Mouse (Mus musculus) liver, postnatal 0 days (tissue): ENCODE results near the gene Mcl1. TPM values are rescaled to one million over a fixed set of nuclear protein-coding genes. Genes with fewer than 3 reads are reported as not detected.

Source experiments
- ATAC-seq: fragments of 200-750 bp; cut with Nextera tagmentation; 2 replicates; pipeline ENCODE4 v1.8.0; 2017; ENCODE audit warnings: mild to moderate bottlenecking, moderate library complexity
- DNase-seq: peaks from one replicate; pipeline ENCODE4 v3.0.0-alpha.2; 2016
- H3K27ac ChIP-seq: fragments of 300-500 bp; sonication (generic); 2 replicates; pipeline ENCODE4 v1.5.1; 2014; ENCODE audit warnings: antibody characterized with exemption, moderate library complexity, mild to moderate bottlenecking, low read depth
- H3K27me3 ChIP-seq: fragments of 300-500 bp; sonication (generic); 2 replicates; pipeline ENCODE4 v1.6.1; 2014; ENCODE audit warnings: low read length, control low read depth, mixed read lengths; ENCODE audit not compliant: insufficient read depth
- H3K36me3 ChIP-seq: fragments of 300-500 bp; sonication (generic); replicated peaks from 2 replicates; pipeline ENCODE4 v1.6.1; 2014; ENCODE audit warnings: mild to moderate bottlenecking, control low read depth, low read length, moderate library complexity, mixed read lengths; ENCODE audit not compliant: insufficient read depth
- H3K4me1 ChIP-seq: fragments of 300-500 bp; sonication (generic); 2 replicates; pipeline ENCODE4 v1.6.1; 2014; ENCODE audit warnings: antibody characterized with exemption, mild to moderate bottlenecking, control low read depth; ENCODE audit not compliant: insufficient read depth
- H3K4me2 ChIP-seq: fragments of 300-500 bp; sonication (generic); 2 replicates; pipeline ENCODE4 v1.6.1; 2014; ENCODE audit warnings: low read depth, mild to moderate bottlenecking, low read length, moderate library complexity, mixed read lengths
- H3K4me3 ChIP-seq: fragments of 300-500 bp; sonication (generic); 2 replicates; pipeline ENCODE4 v1.5.1; 2014; ENCODE audit warnings: low read depth, low read length
- H3K9ac ChIP-seq: fragments of 300-500 bp; sonication (generic); replicated peaks from 2 replicates; pipeline ENCODE4 v1.6.1; 2014; ENCODE audit warnings: mild to moderate bottlenecking, moderate library complexity
- H3K9me3 ChIP-seq: fragments of 300-500 bp; sonication (generic); 2 replicates; pipeline ENCODE4 v1.6.1; 2016; ENCODE audit warnings: mild to moderate bottlenecking, control low read depth, low read length, mixed read lengths
- CTCF ChIP-seq: sonication (generic); IDR thresholded peaks from 2 replicates; pipeline ENCODE4 v1.5.1; 2016; ENCODE audit warnings: antibody characterized with exemption, low read depth
- EP300 ChIP-seq: IDR thresholded peaks from 2 replicates; pipeline ENCODE4 v1.6.1; 2016; ENCODE audit warnings: antibody characterized with exemption, low read depth, mild to moderate bottlenecking
- WGBS: fragments of 180-500 bp; shearing (Covaris S2); extraction: QIAGEN DNeasy Blood & Tissue Kit; methylation state at CpG from one replicate; pipeline ENCODE4 v1.1.7; 2014; ENCODE audit not compliant: insufficient replicate concordance; 5-methylcytosine and 5-hydroxymethylcytosine counted together
- polyA plus RNA-seq: library from polyadenylated mRNA; unstranded; fragments of >200 nt; fragmentation: Nextera tagmentation; extraction: Ambion mirVana; gene quantifications from 2 replicates; pipeline ENCODE4 v1.2.1, GENCODE M21; 2015

The Mcl1 gene
- polyA plus RNA-seq, 1 experiment from 2014 or later, result 36.2 TPM

- peaks cover 31% of the 10 kb centered on the region for H3K4me1 ChIP-seq
- H3K27ac ChIP-seq, result 0 out of 2 replicates have a peak overlapping the region, but pooled peaks have one; percentile 4
- no peak overlapping the region for H3K9ac ChIP-seq
- 80% methylated on average over 11 of the region's 11 CpGs for whole genome bisulfite sequencing
- H3K4me3 ChIP-seq, result no peak overlapping the region
- no peak for TF ChIP-seq EP300
- no peak for TF ChIP-seq CTCF
- H3K4me2 ChIP-seq, result no peak overlapping the region
- ATAC-seq (no peak), DNase-seq (no peak)
- H3K36me3 ChIP-seq, result no peaks in the 10 kb centered on the region
- no peaks in the 10 kb centered on the region for H3K27me3 ChIP-seq
- no peaks in the 10 kb centered on the region for H3K9me3 ChIP-seq
These were observed 36.5 kb downstream of the Mcl1 start for GRCm38 (mm10) chr3:95694808-95695703.

DNA sequence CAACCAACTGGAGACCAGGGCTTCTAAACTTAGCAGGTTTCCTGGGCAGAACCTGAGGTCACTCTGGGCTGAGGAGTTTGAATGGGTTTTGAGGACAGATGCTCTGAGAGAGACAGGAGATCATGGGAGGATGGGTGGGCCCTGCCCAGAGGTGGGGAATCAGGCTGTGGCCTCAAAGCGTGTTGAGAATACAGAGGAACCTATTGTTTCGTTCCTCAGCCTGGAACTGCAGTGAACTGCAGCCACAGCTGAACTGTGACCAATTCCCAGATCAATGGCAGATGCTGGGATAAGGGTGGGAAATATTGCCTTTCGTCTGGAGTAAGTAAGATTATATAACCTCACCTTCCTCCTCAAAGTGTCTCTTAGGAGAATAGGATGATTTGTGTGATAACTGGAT is 37.2 kb downstream of the Mcl1 start:
- Histone ChIP-seq H3K9ac (no peak overlapping the region), H3K9me3 (no peaks in the 10 kb centered on the region), H3K4me3 (no peak overlapping the region), H3K27me3 (no peaks in the 10 kb centered on the region), H3K27ac (no peak overlapping the region), H3K4me2 (no peak overlapping the region), H3K4me1 (peaks cover 31% of the 10 kb centered on the region), H3K36me3 (no peaks in the 10 kb centered on the region)
- TF ChIP-seq CTCF (no peak), EP300 (no peak)
- DNase-seq (no peak), ATAC-seq (no peak)
- 68% methylated on average over 3 of the region's 3 CpGs for WGBS

GRCm38 (mm10) chr3:95696360-95696759 is 37.8 kb downstream of the Mcl1 start:
- Histone ChIP-seq H3K4me2 (no peak overlapping the region), H3K4me3 (no peak overlapping the region), H3K36me3 (no peaks in the 10 kb centered on the region), H3K27ac (no peak overlapping the region), H3K27me3 (no peaks in the 10 kb centered on the region), H3K9me3 (no peaks in the 10 kb centered on the region), H3K4me1 (peaks cover 31% of the 10 kb centered on the region), H3K9ac (no peak overlapping the region)
- 42% methylated on average over 7 of the region's 7 CpGs for WGBS
- TF ChIP-seq EP300, result no peak
- TF ChIP-seq CTCF, result no peak
- no peak for ATAC-seq
- no peak for DNase-seq

DNA sequence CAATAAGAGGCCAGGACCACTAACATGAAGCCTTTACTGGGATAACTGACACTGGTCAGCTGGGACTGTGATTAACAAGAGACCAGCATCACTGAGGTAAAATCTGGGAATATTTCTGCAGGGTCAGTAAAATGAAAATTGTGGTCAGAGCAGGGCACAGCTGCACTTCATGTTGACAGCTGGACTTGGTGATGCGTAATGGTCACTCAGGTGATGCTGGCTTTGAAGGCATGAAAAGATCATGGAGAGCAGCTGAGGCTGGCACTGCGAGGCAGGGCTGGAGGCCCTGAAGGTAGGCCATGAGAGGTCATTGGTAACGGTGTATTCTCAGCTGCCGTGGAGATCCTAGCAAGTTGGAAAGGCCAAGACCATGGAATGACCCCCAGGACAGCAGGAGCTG is 39.7 kb downstream of the Mcl1 start:
- H3K9me3 ChIP-seq, result no peaks in the 10 kb centered on the region
- H3K27ac ChIP-seq, result no peak overlapping the region
- H3K9ac ChIP-seq, result no peak overlapping the region
- H3K4me1 ChIP-seq, result peaks cover 28% of the 10 kb centered on the region
- H3K4me3 ChIP-seq, result no peak overlapping the region
- TF ChIP-seq EP300 (no peak), CTCF (no peak)
- DNase-seq (no peak), ATAC-seq (no peak)
- no peaks in the 10 kb centered on the region for H3K27me3 ChIP-seq
- WGBS, result 89% methylated on average over 4 of the region's 4 CpGs
- no peaks in the 10 kb centered on the region for H3K36me3 ChIP-seq
- no peak overlapping the region for H3K4me2 ChIP-seq

DNA sequence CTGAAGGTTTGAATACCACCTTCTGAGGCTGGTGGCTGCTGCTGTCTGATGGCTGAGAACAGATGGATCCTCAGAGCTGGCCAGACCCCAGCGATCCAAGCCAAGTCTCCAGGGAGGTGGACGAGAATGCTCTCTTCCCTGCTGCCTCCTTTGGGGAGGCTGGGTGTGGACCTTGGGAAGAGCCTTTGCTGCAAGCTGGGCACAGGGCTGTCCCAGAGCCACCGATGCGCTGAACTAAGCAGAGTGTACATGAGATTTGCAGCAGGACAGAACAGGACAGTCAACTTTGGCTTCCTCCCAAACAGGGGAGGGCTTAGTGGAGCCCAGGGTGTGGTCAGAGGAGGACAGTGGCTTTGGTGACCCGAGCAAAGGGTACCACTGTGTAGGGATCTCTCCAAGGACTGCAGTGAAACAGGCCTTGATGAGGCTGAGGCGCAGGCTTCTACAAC is 41.7 kb downstream of the Mcl1 start:
- Histone ChIP-seq H3K27me3 (no peaks in the 10 kb centered on the region), H3K4me2 (no peak overlapping the region), H3K27ac (no peak overlapping the region), H3K9me3 (no peaks in the 10 kb centered on the region), H3K9ac (no peak overlapping the region), H3K36me3 (no peaks in the 10 kb centered on the region), H3K4me1 (peaks cover 12% of the 10 kb centered on the region), H3K4me3 (no peak overlapping the region)
- DNase-seq (peak; percentile 49), ATAC-seq (peak; percentile 66)
- WGBS, result 55% methylated on average over 6 of the region's 6 CpGs
- TF ChIP-seq CTCF (no peak), EP300 (no peak)

DNA sequence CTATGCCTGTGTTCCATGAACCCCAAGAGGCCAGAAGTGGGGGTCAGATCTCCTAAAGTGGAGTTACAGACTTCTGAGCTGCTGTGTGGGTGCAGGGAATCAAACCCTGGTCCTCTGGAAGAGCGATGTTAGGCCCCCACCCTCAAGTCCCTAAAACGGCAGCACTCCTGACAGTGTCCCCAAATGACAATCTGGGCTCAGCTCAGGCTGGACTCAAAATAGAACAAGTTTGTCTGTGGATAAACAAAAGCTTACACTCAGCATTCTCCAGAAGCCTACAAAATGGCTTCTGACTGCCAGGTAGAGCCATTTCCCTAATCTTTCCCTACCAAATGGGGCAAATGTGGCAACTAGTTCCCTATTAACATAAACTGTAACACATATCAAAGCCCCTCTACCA is 42.5 kb downstream of the Mcl1 start:
- Histone ChIP-seq H3K9me3 (no peaks in the 10 kb centered on the region), H3K9ac (no peak overlapping the region), H3K27me3 (no peaks in the 10 kb centered on the region), H3K4me3 (no peak overlapping the region), H3K4me1 (peaks cover 8% of the 10 kb centered on the region; the same call in 1 of the 2 replicates), H3K27ac (no peak overlapping the region), H3K4me2 (no peak overlapping the region), H3K36me3 (no peaks in the 10 kb centered on the region)
- WGBS, result 78% methylated on average over 2 of the region's 2 CpGs
- no peak for TF ChIP-seq CTCF
- no peak for TF ChIP-seq EP300
- DNase-seq, result no peak
- ATAC-seq, result no peak
